Mouse (Mus musculus) gastrocnemius, adult 8-10 months (tissue): ENCODE data around the gene Ficd. TPM values are rescaled to one million over a fixed set of nuclear protein-coding genes. Genes with fewer than 3 reads are reported as not detected.

Source experiments
- DNase-seq, 2 experiments: peaks; one replicate each; pipeline ENCODE4 v3.0.0; 2022; ENCODE audit warnings: low spot score in 2 of 2
- total RNA-seq, 4 experiments: library from RNA; stranded (reverse); gene quantifications; 2 replicates each; pipeline ENCODE4 v1.2.4; 2022

Gene Ficd
- total RNA-seq = 1 to 10 TPM; 9.6 to 9.8 (median 9.7) TPM

DNA sequence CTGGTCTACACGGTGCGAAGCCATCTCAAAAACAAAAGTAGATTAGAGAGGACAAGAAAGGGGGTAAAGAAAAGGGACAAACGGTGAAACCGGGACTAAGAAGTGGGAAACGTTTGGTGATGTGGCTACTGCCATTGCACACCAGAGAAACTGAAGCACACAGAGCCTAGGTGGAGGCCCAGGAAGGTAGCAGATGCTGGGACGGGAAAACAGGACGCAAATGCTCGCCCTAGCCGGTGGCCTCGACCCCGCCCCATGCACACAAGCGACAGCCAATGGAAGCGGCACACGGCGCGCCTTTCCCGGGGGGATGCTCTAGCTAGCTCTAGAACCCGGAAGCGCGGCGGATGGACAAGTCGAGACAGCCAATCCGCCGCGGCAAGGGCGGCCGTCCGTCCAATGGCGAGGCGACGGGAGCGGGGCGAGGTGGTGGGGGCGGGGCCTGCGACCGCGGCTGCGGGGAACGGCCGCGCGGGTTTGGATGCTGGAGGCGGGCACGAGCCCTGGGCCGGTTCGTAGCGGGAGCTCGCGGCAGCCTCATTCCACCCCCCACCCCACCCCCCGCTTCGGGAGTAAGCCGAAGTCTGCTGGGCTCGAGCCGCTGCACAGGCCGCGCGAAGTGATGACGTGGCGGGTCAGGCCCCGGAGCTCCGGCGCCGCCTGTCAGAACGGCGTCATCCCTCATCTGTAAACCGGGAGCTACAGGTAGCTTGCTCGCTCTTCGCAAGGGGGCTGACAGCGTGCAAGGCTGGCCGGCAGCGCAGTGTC is at the start of gene Ficd:
Ficd (plus strand) TSS at position 459 of the 768 bp plus-strand sequence.
- DNase-seq = peak; percentile 84 to 90

DNA sequence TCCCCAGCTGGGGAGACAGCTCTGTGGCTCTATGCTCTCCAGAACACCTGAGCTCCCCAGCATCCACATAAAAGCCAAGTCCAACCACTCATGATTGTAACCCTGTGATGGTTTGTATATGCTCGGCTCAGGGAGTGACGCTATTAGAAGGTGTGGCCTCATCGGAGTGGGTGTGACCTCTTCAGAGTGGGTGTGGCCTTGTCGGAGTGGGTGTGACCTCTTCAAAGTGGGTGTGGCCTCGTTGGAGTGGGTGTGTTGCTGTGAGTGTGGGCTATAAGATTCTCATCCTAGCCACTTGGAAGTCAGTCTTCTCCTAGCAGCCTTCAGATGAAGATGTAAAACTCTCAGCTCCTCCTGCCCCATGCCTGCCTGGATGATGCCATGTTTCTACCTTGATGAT is 48.1 kb upstream of the Ficd start:
- DNase-seq = no peak

- DNase-seq = no peak
Measured at GRCm38 (mm10) chr5:113690069-113690548, 45.5 kb upstream of the Ficd start.

GRCm38 (mm10) chr5:113690866-113691265 is 44.7 kb upstream of the Ficd start:
- DNase-seq = no peak

DNA sequence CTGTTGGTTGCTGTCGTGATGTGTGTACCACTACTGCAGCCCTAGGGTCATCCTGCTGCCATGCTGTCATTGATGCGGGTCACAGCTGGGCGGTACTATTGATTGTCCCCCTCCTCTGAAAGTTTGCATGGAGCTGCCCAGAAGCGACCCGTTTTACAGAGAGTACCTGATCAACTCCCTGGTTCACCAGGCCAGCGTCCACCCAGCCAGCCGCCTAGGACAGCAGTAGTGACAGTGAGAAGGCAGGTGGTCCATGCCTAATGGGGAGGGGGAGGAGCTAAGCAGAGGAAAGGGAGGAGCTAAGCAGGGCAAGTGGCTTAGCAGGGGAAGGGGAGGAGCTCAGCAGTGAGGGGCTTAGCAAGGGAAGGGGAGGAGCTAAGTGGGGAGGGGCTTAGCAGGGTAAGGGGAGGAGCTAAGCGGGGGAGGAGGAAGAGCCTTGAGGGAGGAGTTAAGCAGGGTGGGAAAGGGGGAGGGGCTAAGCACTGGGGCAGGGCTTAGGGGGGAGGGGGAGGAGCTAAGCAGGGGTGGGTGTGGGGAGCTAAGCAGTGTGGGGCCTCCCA is 42.3 kb upstream of the Ficd start:
- DNase-seq = no peak

DNA sequence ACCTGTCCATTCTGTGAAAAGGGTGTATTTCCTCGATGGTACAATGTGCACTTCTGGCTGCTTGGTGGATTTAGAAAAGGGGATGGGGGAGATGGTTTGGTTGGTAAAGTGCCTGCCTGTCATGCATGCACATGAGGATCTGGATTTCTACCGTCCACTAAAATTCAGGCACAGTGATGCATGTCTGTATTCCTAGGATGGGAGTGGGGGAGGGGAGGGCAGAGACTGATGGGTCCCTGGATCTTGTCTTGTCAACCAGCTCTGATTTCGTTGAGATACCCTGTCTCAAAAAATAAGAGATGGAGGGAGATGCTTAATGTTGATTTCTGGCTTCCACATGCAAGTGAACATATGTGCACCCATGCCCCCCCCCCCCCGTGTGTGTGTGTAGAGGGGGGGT is 41.6 kb upstream of the Ficd start:
- no peak for DNase-seq

- DNase-seq = peak; percentile 12 to 16
Measured at GRCm38 (mm10) chr5:113694415-113694814, 41.2 kb upstream of the Ficd start.

DNA sequence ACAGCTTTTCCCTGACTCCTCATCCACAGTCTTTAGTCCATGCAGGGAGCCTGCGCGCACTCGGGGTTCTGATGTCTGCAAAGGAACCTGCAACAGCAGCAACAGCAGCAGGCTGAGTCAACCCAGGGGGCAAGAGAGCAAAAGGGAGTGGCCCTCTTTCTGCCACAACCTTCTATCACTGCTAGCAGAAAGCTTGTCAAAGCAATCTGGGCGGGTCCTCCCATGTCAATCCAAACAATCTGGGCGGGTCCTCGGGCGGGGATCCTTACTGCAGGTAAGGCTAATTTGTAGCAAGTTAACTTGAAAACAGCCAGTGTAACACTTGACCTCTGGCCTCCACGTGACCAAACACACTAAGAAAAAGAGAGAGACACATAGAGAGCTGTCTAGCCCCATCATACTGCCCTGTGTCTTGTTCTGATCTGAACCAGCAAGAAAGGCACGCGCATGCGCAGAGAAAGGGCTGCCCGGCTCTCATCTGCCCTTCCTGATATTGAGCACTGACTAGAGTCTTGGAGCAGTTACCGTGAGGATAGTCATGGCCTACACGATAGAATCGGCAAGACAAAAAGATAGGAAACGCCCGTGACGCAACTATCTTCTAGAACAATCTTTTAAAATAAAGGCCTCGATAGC is 35.1 kb upstream of the Ficd start:
- DNase-seq = no peak

DNA sequence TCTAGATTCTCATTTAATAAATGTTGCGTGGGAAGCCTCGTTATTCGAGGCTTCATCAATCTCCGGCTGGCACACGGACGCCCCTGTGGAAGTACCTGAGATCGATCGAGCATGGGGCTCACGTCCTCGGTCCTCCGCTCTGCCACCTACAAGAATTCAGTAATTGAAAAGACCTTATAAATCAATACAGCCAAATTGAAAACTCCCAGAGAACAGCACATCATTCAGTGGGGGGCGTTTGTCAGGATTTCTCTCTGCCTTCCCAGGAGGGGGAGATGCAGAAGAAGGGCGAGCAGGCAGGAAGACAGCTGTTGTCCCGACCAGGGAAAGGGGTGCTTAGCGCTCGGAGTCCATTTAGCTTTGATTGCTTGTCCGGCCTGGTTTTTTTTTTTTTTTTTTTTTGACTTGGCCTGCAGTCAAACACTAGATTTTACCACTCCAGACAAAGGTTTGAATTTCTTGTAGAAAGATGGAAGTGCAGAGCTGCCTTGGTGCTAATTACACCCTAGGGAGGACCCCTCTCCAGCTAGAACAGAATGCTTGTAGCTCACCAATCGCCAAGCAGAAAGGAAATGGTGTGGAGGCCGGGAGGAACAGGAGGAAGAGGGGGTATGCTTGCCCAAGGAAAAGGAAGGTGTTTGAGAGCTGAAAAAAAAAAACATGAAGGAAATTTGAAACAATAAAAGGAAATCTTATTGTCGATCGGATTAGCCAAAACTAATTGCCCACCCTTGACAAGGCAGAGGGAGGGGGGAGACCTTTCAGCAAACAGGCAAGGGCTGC is 31.6 kb upstream of the Ficd start:
- no peak for DNase-seq

DNA sequence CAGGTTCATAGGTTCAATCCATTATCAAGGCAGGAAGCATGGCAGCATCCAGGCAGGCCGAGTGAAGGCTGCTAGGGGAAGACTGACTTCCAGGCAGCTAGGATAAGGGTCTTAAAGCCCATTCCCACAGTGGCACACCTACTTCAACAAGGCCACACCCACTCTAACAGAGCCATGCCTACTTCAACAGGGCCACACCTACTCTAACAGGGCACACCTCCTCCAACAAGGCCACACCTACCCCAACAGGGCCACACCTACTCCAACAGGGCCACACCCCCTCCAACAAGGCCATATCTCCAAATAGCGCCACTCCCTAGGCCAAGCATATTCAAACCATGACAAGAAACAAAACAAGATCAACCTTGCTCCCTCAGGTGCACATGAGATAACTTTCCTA is 22.7 kb upstream of the Ficd start:
- DNase-seq = no peak

- DNase-seq = no peak
Measured at GRCm38 (mm10) chr5:113716581-113717388, 18.8 kb upstream of the Ficd start.

DNA sequence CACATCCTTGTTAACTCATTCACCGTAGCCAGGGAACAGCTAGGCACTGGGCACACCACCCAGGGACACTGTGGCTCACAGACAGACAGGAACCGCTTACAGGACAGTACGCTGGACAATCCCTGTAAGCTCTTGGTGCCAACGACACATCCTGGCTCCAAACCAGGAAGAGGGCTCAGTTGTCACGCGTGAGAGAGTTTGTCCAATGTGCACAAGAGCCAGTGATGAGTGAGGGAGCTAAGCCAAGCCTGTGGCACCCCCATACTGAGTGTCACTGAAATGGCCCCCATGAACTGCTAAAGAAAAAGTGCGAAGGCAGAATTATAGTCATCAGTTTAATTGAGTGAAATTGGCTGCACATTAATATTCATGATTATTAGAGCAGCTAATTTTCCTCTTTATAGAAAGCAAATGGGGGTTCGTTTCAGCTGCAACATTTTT is 16.4 kb upstream of the Ficd start:
- no peak for DNase-seq

- DNase-seq = no peak
Measured at GRCm38 (mm10) chr5:113722224-113723013, 13.2 kb upstream of the Ficd start.

- no peak for DNase-seq
Measured at GRCm38 (mm10) chr5:113723567-113724237, 11.9 kb upstream of the Ficd start.

DNA sequence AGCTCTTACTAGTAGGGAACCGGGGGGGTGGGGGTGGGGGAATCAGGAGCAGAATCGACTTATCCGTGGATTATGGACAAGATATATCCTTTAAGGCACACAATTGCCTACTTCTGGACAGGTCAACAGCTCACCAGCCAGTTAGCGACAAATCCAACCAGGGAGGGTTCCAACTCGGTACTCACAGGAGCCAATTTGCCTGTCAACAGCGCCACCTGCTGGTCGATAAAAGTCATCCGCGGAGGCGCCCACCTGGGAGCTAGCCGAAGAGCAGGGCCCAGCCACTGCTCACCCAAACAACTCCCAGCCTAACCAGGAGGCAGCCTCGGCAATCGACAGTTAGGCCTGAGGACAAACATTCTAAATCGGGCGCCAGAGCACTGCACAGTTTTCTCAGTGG is 11.2 kb upstream of the Ficd start, which contains the start of gene 1700069L16Rik:
1700069L16Rik (minus strand) TSS at position 327 of the 400 bp plus-strand sequence.
- DNase-seq = peak; percentile 48 to 58

GRCm38 (mm10) chr5:113725417-113725816 is 10.2 kb upstream of the Ficd start:
- DNase-seq = no peak

DNA sequence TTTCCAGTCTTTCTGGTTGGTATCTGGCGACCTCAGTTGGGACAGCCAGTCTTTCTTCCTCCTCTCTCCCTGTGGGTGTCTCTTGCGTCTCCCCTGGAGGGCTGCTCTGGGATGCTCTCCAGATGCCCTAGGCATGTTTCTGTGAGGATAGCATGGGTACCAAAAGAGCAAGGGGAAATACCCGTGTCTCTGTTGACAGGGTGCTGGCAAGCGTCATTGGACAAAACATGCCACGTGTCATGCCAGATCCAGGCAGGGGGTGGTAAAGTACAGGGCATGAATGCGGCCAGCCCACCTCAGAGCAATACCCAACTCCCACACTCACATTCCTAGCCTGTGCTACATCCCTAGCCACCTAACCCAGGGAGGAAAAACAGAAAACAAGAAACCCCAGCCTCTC is 9.0 kb upstream of the Ficd start:
- no peak for DNase-seq

GRCm38 (mm10) chr5:113727238-113727637 is 8.4 kb upstream of the Ficd start:
- no peak for DNase-seq

DNA sequence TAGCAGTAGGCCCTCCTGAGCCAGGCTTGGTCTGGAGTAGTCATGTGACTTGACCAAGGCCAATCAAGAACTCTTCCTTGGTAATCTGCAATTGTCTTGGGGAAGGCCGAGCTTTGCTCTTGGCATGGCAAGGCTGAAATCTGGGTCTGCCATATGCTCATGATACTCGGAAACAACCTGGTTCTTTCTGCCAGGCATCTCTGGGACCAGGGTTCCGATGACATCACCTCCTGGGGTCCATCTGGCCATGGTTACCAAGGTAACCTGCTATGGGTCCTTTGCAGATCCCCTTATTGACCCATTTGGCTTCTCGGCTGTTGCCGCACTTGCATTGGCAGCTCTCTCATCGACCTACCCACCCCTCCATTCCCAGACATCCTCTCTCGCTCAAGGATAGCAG is 7.6 kb upstream of the Ficd start:
- no peak for DNase-seq
